Mouse (Mus musculus) erythroblast, embryonic 14.5 days (primary cell): Measurements from ENCODE around the gene Ylpm1.

Experiments
- GATA1 ChIP-seq: IDR thresholded peaks from 2 replicates; pipeline ENCODE4 v1.6.1; 2012; ENCODE audit warnings: low read length, inconsistent platforms, mixed read lengths
- TAL1 ChIP-seq: IDR thresholded peaks from 3 replicates; pipeline ENCODE4 v1.6.1; 2012; ENCODE audit warnings: low read length, inconsistent platforms, mixed read lengths

DNA sequence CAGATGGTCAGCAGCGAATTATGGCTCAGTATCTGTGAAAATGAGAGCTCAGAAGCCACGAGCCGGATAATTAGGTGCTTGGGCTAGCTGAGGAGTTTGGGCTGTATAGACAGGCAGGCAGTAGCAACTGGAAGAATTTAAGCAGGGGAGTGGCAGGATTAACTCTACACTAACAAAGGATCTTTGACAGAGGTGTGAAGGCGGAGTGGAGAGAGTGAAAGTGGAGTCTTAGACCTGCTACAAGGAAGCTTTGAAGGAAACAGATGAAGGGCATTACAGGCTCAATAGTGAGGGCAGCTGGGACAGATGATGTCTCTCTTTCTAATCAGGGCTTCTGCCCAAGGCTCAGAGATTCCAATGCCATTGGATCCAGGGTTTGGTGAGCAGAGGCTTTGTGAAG lies 113.3 kb downstream of the Ylpm1 start:
- TF ChIP-seq GATA1, result no peak
- TF ChIP-seq TAL1, result no peak
